Comparison of ENCODE assay signal across 8 mouse cellular contexts in genomic region chr4:95105926-95106622, GRCm38 (mm10). TPM values are rescaled to one million over a fixed set of nuclear protein-coding genes. Genes with fewer than 3 reads are reported as not detected.
DNase-seq lines count a peak whose midpoint lies in the region; ATAC-seq and TF ChIP-seq lines count a peak whose summit lies in the region.

No protein-coding gene starts in this region.

- 45% methylated on average over 16 of the region's 16 CpGs for WGBS in heart, embryonic 11.5 days (ENCODE audit: insufficient replicate concordance)
- WGBS in kidney, postnatal 0 days: 24% methylated on average over 16 of the region's 16 CpGs
- 48% methylated on average over 16 of the region's 16 CpGs for WGBS in midbrain, embryonic 10.5 days

- no peaks in the 10 kb centered on the region for H3K4me1 ChIP-seq in heart, embryonic 11.5 days (ENCODE audit: control insufficient read depth, insufficient read depth, low read length)
- peaks cover 25% of the 10 kb centered on the region; the same call in 1 of the 2 replicates for H3K4me1 ChIP-seq in kidney, postnatal 0 days (replicated peaks; ENCODE audit: insufficient read depth, low read length)
- peaks cover 34% of the 10 kb centered on the region for H3K4me1 ChIP-seq in midbrain, embryonic 10.5 days

- no peaks in the 10 kb centered on the region for H3K36me3 ChIP-seq in heart, embryonic 11.5 days (ENCODE audit: control insufficient read depth, insufficient read depth, low read length)
- H3K36me3 ChIP-seq in kidney, postnatal 0 days (ENCODE audit: insufficient read depth, low read length): no peaks in the 10 kb centered on the region
- H3K36me3 ChIP-seq in midbrain, embryonic 10.5 days: no peaks in the 10 kb centered on the region

- H3K9me3 ChIP-seq in heart, embryonic 11.5 days (replicated peaks; ENCODE audit: control insufficient read depth, low read length): no peaks in the 10 kb centered on the region
- no peaks in the 10 kb centered on the region for H3K9me3 ChIP-seq in kidney, postnatal 0 days (replicated peaks; ENCODE audit: low read length)
- H3K9me3 ChIP-seq in midbrain, embryonic 10.5 days (replicated peaks): no peaks in the 10 kb centered on the region; the same call in 1 of the 2 replicates

- TF ChIP-seq CTCF in kidney, postnatal 0 days (IDR thresholded peaks at IDR 0.05; ENCODE audit: low read depth): no peak

- no peaks in the 10 kb centered on the region for H3K27me3 ChIP-seq in heart, embryonic 11.5 days (ENCODE audit: control insufficient read depth, insufficient read depth, low read length)
- no peaks in the 10 kb centered on the region for H3K27me3 ChIP-seq in kidney, postnatal 0 days (ENCODE audit: insufficient read depth, low read length)
- peaks cover 14% of the 10 kb centered on the region for H3K27me3 ChIP-seq in midbrain, embryonic 10.5 days (ENCODE audit: low read depth, poor library complexity, severe bottlenecking)

- ATAC-seq in heart, embryonic 11.5 days (replicated peaks; ENCODE audit: insufficient number of reproducible peaks, low FRiP score, low TSS enrichment): 0 out of 2 replicates have a peak, but pooled peaks have one; percentile 26
- ATAC-seq in kidney, postnatal 0 days (replicated peaks; ENCODE audit: low FRiP score, low read depth): no peak; the same call in 1 of the 2 replicates

- no peak overlapping the region for H3K4me3 ChIP-seq in heart, embryonic 11.5 days (ENCODE audit: low read depth, low read length)
- no peak overlapping the region for H3K4me3 ChIP-seq in kidney, postnatal 0 days (replicated peaks; ENCODE audit: low read depth, low read length)
- no peak overlapping the region for H3K4me3 ChIP-seq in midbrain, embryonic 10.5 days

- H3K27ac ChIP-seq in heart, embryonic 11.5 days (ENCODE audit: low read depth, low read length): peak overlapping the region; percentile 30; the same call in 1 of the 2 replicates
- peak overlapping the region; percentile 25 for H3K27ac ChIP-seq in kidney, postnatal 0 days
- H3K27ac ChIP-seq in midbrain, embryonic 10.5 days (replicated peaks): peak overlapping the region; percentile 72

- peak; percentile 94 for DNase-seq in 3T3-L1 (ENCODE audit: low read depth, low spot score)
- DNase-seq in CD4-positive, CD25-positive, alpha-beta regulatory T cell, adult 2 months (ENCODE audit: low read depth, low spot score): peak; percentile 85
- DNase-seq in c-Kit-positive CD71-negative TER-119-negative erythroid progenitor cells, embryonic 14.5 days (ENCODE audit: low read depth): peak; percentile 53
- DNase-seq in kidney, postnatal 0 days (ENCODE audit: low spot score): peak; percentile 66
- no peak for DNase-seq in midbrain, embryonic 10.5 days (ENCODE audit: low spot score)
- DNase-seq in thymus, postnatal 14 days: peak; percentile 74
- DNase-seq in yolk sac, embryonic 10.5 days (ENCODE audit: low spot score): no peak

- no peak overlapping the region for H3K9ac ChIP-seq in heart, embryonic 11.5 days (ENCODE audit: low read depth, low read length)
- H3K9ac ChIP-seq in kidney, postnatal 0 days (ENCODE audit: low read depth, low read length): peak overlapping the region; percentile 13; the same call in 1 of the 2 replicates

- peak overlapping the region; percentile 33 for H3K4me2 ChIP-seq in heart, embryonic 11.5 days
- peak overlapping the region; percentile 8 for H3K4me2 ChIP-seq in kidney, postnatal 0 days (ENCODE audit: low read length)

RNA-seq across cellular contexts. Expression of gene Jun, which starts 54.1 kb away (rescaled TPM):
- polyA plus RNA-seq in heart, embryonic 11.5 days (2014; fragmentation: Nextera tagmentation; extraction: Ambion mirVana): 33.6 and 34.5 TPM in 2 replicates
- 55.1 and 60.1 TPM in 2 replicates for polyA plus RNA-seq in kidney, postnatal 0 days (2015; fragmentation: Nextera tagmentation; extraction: Ambion mirVana)
- 68.9 and 71.0 TPM in 2 replicates for polyA plus RNA-seq in midbrain, embryonic 10.5 days (2016; fragmentation: Nextera tagmentation; extraction: Ambion mirVana)

Comparison
In these comparisons a context has a peak if more than half of its experiments do, and no peak if none do; other contexts are left out.
1. DNase-seq: peak in 3T3-L1 (single experiment), CD4-positive, CD25-positive, alpha-beta regulatory T cell, adult 2 months (single experiment), c-Kit-positive CD71-negative TER-119-negative erythroid progenitor cells, embryonic 14.5 days (single experiment), kidney, postnatal 0 days (single experiment) and thymus, postnatal 14 days (single experiment); none in midbrain, embryonic 10.5 days (single experiment) and yolk sac, embryonic 10.5 days (single experiment).
2. Peak in every context shown above with its lines, with median percentiles within 50 percentile points of each other: H3K27ac ChIP-seq.